Mouse (Mus musculus): ENCODE results near the gene Spc24.

Spc24 gene

GRCm38 (mm10) chr9:21748491-21748890 is 11.6 kb downstream of the Spc24 start:
- no peak for DNase-seq

GRCm38 (mm10) chr9:21748033-21748432 is 12.1 kb downstream of the Spc24 start:
- DNase-seq = no peak

- no peak for DNase-seq
These were observed 12.8 kb downstream of the Spc24 start for GRCm38 (mm10) chr9:21747238-21747774.

- no peak for DNase-seq
These were observed 18.6 kb downstream of the Spc24 start for GRCm38 (mm10) chr9:21741514-21741913.

GRCm38 (mm10) chr9:21740427-21740826 is 19.7 kb downstream of the Spc24 start:
- DNase-seq = no peak

- DNase-seq = no peak
These were observed 21.3 kb downstream of the Spc24 start for GRCm38 (mm10) chr9:21738776-21739175.

- no peak for DNase-seq
These were observed 22.9 kb downstream of the Spc24 start for GRCm38 (mm10) chr9:21737188-21737587.

GRCm38 (mm10) chr9:21736580-21736979 is 23.5 kb downstream of the Spc24 start:
- DNase-seq = no peak

GRCm38 (mm10) chr9:21735126-21735525 is 25.0 kb downstream of the Spc24 start:
- no peak for DNase-seq

GRCm38 (mm10) chr9:21733989-21734388 is 26.1 kb downstream of the Spc24 start:
- no peak for DNase-seq

- DNase-seq = no peak
These were observed 26.7 kb downstream of the Spc24 start for GRCm38 (mm10) chr9:21733446-21733845.

- no peak for DNase-seq
These were observed 27.8 kb downstream of the Spc24 start for GRCm38 (mm10) chr9:21732288-21732687.

- DNase-seq = no peak
These were observed 30.8 kb downstream of the Spc24 start for GRCm38 (mm10) chr9:21729264-21729663.

- DNase-seq = no peak
These were observed 31.8 kb downstream of the Spc24 start for GRCm38 (mm10) chr9:21728261-21728832.

- DNase-seq = no peak
These were observed 33.7 kb downstream of the Spc24 start for GRCm38 (mm10) chr9:21726218-21726975.

GRCm38 (mm10) chr9:21725224-21726121 is 34.6 kb downstream of the Spc24 start:
- DNase-seq = no peak

GRCm38 (mm10) chr9:21724147-21724536 is 36.0 kb downstream of the Spc24 start:
- peak; percentile 95 for DNase-seq

- peak; percentile 73 for DNase-seq
These were observed 36.5 kb downstream of the Spc24 start, which contains the start of gene Ldlr for GRCm38 (mm10) chr9:21723377-21724146. Gene Ldlr (plus strand): TSS chr9:21723483.

- DNase-seq = no peak
These were observed 39.1 kb downstream of the Spc24 start for GRCm38 (mm10) chr9:21721036-21721435.

- no peak for DNase-seq
These were observed 43.1 kb downstream of the Spc24 start for GRCm38 (mm10) chr9:21717015-21717414.

GRCm38 (mm10) chr9:21715298-21715697 is 44.8 kb downstream of the Spc24 start:
- no peak for DNase-seq

- DNase-seq = no peak
These were observed 50.8 kb downstream of the Spc24 start for GRCm38 (mm10) chr9:21709340-21709739.

Data from thymus, postnatal 4 days (tissue).